Mouse (Mus musculus) erythroblast, embryonic 14.5 days (primary cell): ENCODE results near the gene Eif4g3. TPM values are rescaled to one million over a fixed set of nuclear protein-coding genes. Genes with fewer than 3 reads are reported as not detected.

Source experiments
- H3K27me3 ChIP-seq: 2 replicates; pipeline ENCODE4 v1.6.1; 2012; ENCODE audit warnings: inconsistent platforms; ENCODE audit not compliant: control insufficient read depth
- H3K36me3 ChIP-seq: 2 replicates; pipeline ENCODE4 v1.6.1; 2012; ENCODE audit warnings: mild to moderate bottlenecking, inconsistent platforms; ENCODE audit not compliant: control insufficient read depth
- H3K4me1 ChIP-seq: 2 replicates; pipeline ENCODE4 v1.6.1; 2012; ENCODE audit warnings: inconsistent platforms; ENCODE audit not compliant: control insufficient read depth
- H3K4me3 ChIP-seq: replicated peaks from 2 replicates; pipeline ENCODE3; 2012; ENCODE audit warnings: moderate library complexity, mild to moderate bottlenecking, inconsistent platforms
- H3K9me3 ChIP-seq: 2 replicates; pipeline ENCODE4 v1.6.1; 2012; ENCODE audit warnings: low read length, inconsistent platforms, mixed read lengths; ENCODE audit not compliant: control insufficient read depth
- GATA1 ChIP-seq: IDR thresholded peaks from 2 replicates; pipeline ENCODE4 v1.6.1; 2012; ENCODE audit warnings: low read length, inconsistent platforms, mixed read lengths
- TAL1 ChIP-seq: IDR thresholded peaks from 3 replicates; pipeline ENCODE4 v1.6.1; 2012; ENCODE audit warnings: low read length, inconsistent platforms, mixed read lengths
- polyA plus RNA-seq: library from polyadenylated mRNA; stranded (reverse); fragments of >175 nt; gene quantifications from 2 replicates; pipeline ENCODE4 v1.2.3, GENCODE M21; 2012

Eif4g3 gene
- polyA plus RNA-seq, 1 experiment, result 2.9 TPM

DNA sequence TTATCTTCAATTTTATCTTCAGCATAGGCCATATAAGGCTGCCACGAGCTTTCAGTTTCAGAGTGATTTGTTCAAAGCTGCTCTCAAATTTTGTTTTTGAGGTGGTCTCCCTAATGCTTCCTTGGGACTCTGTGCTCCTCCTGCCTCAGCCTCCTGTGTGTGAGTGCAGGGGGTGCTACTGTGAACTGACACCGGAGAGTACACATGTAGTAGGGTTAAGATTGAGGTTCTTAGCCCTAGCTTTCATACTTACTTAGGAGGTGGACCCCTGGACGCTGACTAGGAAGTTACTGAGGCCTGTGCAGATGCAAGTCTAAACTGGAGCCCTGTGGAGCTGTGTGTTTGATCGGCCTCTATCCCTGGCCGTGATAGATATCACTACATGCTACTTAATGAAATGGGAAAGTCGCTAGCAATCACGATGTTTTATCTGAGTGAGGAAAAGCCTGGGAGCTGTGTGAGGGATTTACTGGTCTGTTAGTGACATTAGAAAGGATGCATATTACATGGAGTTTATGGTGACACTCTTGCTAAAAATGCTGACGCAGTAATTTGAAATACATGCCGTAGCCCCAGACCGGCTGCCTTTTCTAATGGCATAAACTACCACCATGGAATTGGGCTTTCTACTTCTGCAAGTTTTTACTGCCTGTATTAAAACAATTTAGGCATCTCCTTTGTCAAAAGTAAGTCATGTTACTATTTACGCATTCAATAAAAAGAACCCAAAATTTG lies 225.3 kb downstream of the Eif4g3 start:
- TF ChIP-seq TAL1, result no peak
- TF ChIP-seq GATA1, result no peak
- H3K36me3 ChIP-seq, result peaks cover 51% of the 10 kb centered on the region
- peaks cover 47% of the 10 kb centered on the region for H3K4me1 ChIP-seq

DNA sequence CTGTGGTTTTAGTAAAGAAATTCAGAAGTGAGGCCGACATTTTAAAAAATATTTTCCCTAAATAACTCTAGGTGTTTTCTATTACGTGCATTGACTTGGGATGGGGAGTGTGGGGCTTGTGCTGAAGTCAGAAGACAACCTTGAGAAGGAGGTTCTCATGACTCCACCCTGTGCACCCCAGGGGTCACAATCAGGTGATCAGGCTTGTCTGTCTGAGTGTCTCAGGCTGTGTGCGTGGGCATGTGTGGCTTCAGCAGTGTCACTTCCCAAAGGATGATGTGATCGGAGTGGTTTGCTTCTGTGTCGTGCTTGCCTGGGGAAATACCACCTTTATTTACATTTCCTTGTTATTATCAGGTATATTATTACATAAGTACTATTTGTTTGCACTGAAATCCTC lies 226.5 kb downstream of the Eif4g3 start:
- Histone ChIP-seq H3K9me3 (no peaks in the 10 kb centered on the region), H3K27me3 (no peaks in the 10 kb centered on the region), H3K4me3 (peak overlapping the region; percentile 79), H3K4me1 (peaks cover 48% of the 10 kb centered on the region), H3K36me3 (peaks cover 63% of the 10 kb centered on the region)
- TF ChIP-seq TAL1 (no peak), GATA1 (no peak)

More for the DNA sequence above, 225.3 kb downstream of the Eif4g3 start:
- Histone ChIP-seq H3K4me3 (peak overlapping the region; percentile 79), H3K9me3 (no peaks in the 10 kb centered on the region), H3K27me3 (no peaks in the 10 kb centered on the region)

DNA sequence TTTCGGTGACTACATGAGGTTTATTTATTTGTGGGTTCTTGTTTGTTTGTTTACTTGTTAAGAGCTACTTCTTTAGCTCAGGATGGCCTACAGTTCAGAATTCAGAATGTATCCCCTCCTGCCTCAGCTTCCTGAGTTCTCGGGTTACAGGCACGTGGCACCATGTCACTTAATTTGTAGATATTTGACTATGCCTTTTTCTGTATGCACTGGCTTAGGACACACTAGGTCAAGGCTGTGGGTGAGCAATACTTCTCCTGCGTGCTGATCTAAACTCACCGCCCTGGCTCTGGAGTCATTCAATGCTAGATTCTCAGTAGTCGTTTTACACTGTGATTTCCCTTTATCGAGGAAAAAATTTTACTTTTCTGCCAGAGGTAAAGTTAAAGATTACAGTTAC lies 227.9 kb downstream of the Eif4g3 start:
- H3K36me3 ChIP-seq, result peaks cover 77% of the 10 kb centered on the region
- H3K4me3 ChIP-seq, result peak overlapping the region; percentile 12
- H3K4me1 ChIP-seq, result peaks cover 45% of the 10 kb centered on the region
- no peaks in the 10 kb centered on the region for H3K9me3 ChIP-seq
- no peak for TF ChIP-seq GATA1
- no peak for TF ChIP-seq TAL1
- no peaks in the 10 kb centered on the region for H3K27me3 ChIP-seq

DNA sequence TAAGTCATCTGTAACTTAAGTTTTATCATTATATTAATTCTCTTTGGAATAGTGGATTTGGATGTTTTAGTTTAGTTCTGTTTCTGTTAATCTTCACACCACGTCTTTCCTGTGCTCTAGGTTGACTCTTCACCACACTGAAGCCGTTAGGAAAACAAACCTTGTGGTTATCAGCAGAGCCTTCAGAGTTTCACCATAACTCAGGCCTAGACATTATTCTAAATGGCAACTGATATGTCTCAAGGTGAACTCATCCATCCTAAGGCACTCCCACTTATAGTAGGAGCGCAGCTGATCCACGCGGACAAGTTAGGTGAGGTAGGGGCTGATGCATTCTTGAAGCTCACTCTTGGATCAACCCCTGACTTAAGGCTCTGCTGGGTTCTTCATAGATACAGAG lies 228.6 kb downstream of the Eif4g3 start:
- H3K36me3 ChIP-seq, result peaks cover 83% of the 10 kb centered on the region

DNA sequence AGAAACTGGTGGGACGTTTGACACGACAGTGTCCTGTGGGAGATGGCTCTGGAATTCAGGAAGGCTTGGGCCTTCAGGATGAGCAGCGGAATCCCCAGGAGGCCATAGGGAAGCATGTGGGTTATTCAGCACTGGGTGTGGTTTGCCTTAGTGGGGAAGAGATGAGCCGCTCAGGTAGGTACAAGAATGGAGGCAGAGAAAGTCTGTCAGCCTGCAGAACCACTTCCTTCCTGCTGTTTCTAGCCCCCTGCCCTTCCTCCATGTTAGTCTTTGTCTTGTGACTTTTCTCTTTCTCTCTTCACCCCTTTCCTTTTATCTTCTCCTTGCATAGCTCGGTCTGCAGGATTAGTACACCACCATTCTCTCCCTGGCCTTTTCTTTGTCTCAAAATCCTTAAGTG lies 229.6 kb downstream of the Eif4g3 start:
- Histone ChIP-seq H3K4me3 (no peak overlapping the region), H3K36me3 (peaks cover 93% of the 10 kb centered on the region), H3K4me1 (peaks cover 40% of the 10 kb centered on the region), H3K9me3 (no peaks in the 10 kb centered on the region), H3K27me3 (no peaks in the 10 kb centered on the region)
- TF ChIP-seq GATA1 (no peak), TAL1 (no peak)

More for the DNA sequence above, 228.6 kb downstream of the Eif4g3 start:
- TF ChIP-seq TAL1 (no peak), GATA1 (no peak)
- Histone ChIP-seq H3K27me3 (no peaks in the 10 kb centered on the region), H3K4me1 (peaks cover 40% of the 10 kb centered on the region), H3K9me3 (no peaks in the 10 kb centered on the region), H3K4me3 (no peak overlapping the region)

DNA sequence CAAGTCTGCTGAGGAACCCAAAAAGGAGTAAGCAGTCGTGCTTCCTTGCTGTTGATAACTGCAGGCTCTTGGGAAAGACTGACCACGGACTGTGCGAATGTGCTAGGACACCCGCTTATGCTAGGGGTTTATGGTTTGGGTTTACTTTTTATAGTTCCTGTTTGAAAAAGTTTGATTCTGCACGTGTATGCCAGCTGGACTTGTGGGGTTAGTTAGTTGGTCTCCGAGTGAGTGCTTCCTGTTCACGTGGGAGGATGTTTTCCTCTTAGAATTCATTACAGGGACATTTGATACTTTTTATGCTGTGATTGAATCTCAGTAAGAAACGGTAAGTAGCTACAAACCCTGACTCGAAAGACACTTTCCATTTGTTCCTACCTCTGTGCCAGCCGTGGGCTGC lies 230.8 kb downstream of the Eif4g3 start:
- Histone ChIP-seq H3K4me1 (peaks cover 32% of the 10 kb centered on the region), H3K27me3 (no peaks in the 10 kb centered on the region), H3K4me3 (no peak overlapping the region)

DNA sequence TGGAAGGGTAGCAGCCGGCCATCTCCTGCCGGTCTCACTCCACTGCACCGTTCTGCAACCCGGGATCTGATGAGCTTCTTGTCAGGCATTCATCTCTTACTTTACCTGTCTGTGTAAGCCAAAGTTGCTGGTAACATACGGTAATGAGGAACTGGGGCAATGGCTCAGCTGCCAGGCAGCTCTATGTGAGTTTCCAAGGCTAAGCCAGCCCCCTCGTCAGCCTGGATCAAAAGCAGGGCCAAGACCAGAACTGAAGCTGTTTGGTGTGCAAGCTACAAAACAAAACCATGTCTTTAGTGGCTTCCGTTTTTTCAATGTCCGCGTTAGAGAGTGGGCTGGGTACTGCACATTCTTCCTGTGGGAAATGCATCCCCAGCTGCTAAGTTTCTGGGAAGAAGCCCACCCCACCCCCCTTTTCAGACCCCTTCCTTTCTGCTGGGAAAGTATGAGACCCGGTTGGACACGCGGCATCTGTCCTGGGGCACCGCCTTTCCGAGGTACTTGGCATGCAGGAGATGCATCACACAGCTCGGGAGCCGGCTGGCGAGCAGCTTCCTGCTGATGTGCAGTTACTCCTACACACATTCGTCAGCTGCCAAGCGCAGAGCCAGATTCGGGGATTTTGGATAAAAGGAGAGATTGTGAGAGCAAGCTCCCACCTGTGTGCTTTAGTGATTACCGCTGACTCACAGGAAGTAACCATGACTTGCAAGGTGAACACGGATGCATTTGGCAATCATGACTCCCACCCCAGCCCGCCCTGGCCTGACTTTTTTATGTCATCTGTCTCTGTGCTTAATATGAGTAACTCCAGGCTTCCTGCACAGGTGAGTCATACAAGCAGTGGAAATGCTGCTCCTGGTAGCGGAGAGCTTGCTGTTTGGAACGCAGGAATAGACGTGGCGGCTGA lies 254.2 kb downstream of the Eif4g3 start:
- Histone ChIP-seq H3K27me3 (peaks cover 31% of the 10 kb centered on the region), H3K9me3 (peaks cover 3% of the 10 kb centered on the region), H3K4me3 (no peak overlapping the region), H3K36me3 (peaks cover 60% of the 10 kb centered on the region), H3K4me1 (peaks cover 15% of the 10 kb centered on the region)
- no peak for TF ChIP-seq TAL1
- TF ChIP-seq GATA1, result no peak

More for the DNA sequence above, 230.8 kb downstream of the Eif4g3 start:
- Histone ChIP-seq H3K36me3 (peaks cover 99% of the 10 kb centered on the region), H3K9me3 (no peaks in the 10 kb centered on the region)
- TF ChIP-seq GATA1 (no peak), TAL1 (no peak)

DNA sequence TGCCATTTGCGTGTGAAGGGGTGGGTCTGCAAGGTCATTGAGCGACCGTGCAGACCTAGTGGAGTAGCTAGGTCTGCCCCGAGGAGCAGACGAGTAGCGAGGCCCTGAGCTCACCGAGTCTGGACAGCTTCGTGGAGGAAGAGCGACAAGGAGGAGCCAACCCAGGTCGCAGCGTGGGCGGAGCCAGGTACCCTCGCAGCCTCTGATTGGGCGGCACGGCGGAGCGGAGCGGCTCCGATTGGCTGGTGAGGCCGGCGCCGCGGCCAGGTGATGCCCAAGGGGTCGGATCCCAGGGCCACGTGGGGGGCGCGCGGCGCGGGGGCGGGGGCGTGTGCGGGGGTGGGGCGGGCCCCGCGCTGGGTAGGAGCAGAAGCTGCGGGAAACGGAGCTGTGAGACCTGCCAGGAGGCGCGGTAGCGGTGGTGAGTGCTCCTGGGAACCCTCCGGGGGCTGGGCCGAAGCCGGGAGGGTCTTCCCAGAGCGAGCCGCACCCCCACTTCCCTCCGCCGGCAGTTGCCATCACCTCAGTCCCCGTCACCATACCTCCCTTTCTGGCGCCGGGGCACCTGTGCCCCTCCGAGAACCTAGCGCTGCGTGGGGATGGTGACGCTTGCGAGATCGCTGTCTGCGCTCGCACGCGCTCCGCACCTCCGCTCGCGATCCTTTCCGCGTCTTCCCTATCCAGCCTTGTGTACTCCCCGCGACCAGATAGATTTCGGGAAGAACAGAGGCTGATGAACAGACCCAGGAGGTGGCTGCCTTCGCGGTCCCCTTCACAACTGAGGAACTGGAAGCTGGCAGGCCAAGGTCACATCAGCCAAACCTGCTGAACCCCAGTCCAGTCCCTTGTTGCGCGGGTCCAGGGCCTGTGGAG lies 257.5 kb downstream of the Eif4g3 start, which contains the start of the genes Sh2d5 and Kif17:
Gene Sh2d5 (plus strand): TSS at position 316 of the 873 bp plus-strand sequence.
Gene Kif17 (plus strand): TSS at position 348 of the 873 bp plus-strand sequence.
- H3K36me3 ChIP-seq, result peaks cover 27% of the 10 kb centered on the region
- H3K9me3 ChIP-seq, result peaks cover 3% of the 10 kb centered on the region; the same call in 1 of the 2 replicates
- no peak for TF ChIP-seq GATA1
- TF ChIP-seq TAL1, result no peak
- peaks cover 15% of the 10 kb centered on the region for H3K4me1 ChIP-seq
- peak within 1 kb of the TSS; percentile 48 for H3K4me3 ChIP-seq
- H3K27me3 ChIP-seq, result peaks cover 51% of the 10 kb centered on the region
